Mouse (Mus musculus) adrenal gland, postnatal 36 days (tissue): ENCODE measurements around the gene Gpc3. TPM values are rescaled to one million over a fixed set of nuclear protein-coding genes. Genes with fewer than 3 reads are reported as not detected.
"Not testable (repeated sequence)": the region's sequence is repeated elsewhere in the genome, so short reads cannot be mapped to it uniquely, and the experiment has no call there.

Experiments
- DNase-seq, 2 experiments: peaks; one replicate each; pipeline ENCODE4 v3.0.0; 2021; ENCODE audit warnings: mixed read lengths in 1 of 2
- total RNA-seq, 2 experiments: library from RNA; stranded (reverse); gene quantifications; 2 replicates each; pipeline ENCODE4 v1.2.3; 2021

Gene Gpc3
- total RNA-seq, 2 experiments from 2014 or later, result 50.2 to 64.1 TPM

DNA sequence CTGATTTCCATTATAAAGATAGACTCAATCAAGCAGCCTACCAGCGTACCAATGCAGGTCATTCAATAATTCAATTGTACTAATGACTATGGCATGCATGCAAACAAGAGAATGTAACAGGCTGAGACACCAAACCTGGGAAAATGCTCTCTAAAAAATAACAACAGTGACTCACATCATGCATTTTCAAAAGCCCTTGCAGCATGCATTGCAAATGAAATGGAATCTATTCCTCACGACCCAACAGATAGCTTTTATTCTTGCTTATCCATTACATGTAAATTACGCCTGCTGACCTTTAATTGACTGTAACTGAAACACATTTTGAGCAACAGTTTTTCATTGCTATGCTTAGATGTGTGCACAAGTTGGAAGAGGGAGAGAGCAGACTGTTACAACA lies 200.8 kb downstream of the Gpc3 start:
- no peak for DNase-seq

DNA sequence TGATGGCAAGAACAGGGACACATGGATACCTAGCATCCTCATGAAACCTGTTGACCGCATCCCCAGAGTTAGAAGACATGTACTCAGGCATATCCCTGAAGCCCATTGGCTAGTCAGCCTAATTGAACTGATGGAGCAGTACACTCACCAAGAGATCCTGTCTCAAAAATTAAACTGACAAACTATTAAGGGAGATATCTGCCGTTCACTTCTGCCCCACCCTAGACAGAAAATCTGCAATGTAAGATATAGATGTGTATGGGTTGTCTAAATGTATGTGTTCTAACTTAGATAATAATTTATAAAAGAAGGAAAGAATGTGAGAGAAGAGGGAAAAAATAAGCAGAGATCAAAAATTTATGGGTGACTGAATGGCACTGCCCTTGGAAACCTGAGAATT lies 212.6 kb downstream of the Gpc3 start:
- DNase-seq, result no peak

DNA sequence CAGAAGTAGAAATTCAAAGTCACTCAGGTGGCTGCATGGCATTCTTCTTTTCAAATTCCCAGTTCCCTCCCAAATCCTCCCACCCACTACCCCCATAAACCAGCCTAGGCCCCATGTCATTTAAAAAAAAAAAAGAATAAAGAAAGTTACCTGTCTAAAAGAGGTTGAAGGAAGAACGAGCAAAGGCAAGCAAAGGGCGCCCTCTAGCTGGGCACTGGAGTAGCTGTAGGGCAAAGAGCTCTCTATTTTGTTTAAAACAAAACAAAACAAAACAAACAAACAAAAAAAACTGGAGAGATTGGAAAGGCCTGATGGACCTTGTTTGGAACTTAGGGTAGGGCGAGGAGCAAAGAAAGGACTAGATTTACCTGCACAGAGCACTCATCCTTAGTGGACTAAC lies 238.6 kb downstream of the Gpc3 start:
- DNase-seq, result peak; percentile 11 to 12

DNA sequence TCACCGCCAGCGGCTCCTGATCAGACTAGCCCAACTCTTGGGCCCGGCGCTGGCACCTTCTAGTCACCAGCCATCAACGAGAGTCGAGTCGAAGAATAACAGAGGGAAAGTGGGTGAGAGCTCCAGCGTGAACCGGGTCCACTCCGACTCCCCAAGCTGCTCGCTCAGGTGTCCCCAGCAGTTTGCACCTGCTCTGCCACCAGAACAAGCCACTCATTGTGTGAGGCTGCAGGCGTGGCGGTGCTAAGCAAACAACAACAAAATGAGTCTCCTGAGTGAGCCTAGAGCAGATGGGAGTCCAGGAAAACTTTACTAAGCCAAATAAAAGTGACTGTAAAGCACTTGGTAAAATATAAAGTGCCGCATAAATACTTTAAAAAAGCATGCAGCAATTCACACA lies 239.5 kb downstream of the Gpc3 start:
- no peak for DNase-seq

DNA sequence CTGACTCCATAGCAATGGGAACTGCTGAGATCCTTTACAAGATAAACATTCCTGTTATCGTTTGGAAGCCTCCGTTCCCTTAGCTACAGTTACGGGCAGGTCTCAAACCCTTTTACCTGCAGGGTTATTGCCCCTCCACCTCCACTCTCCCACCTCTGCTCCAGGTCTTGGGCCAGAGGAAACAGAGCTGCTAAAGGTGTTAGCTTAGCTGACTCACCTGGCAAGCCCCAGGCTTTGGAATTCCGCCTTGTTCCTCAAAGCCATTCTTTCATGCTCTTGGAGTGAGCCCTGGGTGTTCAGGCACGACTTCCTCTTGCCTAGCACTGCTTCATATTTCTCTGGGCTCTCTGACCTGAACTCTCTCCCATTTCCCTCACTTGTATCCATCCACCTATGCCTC lies 241.3 kb downstream of the Gpc3 start:
- no peak for DNase-seq

DNA sequence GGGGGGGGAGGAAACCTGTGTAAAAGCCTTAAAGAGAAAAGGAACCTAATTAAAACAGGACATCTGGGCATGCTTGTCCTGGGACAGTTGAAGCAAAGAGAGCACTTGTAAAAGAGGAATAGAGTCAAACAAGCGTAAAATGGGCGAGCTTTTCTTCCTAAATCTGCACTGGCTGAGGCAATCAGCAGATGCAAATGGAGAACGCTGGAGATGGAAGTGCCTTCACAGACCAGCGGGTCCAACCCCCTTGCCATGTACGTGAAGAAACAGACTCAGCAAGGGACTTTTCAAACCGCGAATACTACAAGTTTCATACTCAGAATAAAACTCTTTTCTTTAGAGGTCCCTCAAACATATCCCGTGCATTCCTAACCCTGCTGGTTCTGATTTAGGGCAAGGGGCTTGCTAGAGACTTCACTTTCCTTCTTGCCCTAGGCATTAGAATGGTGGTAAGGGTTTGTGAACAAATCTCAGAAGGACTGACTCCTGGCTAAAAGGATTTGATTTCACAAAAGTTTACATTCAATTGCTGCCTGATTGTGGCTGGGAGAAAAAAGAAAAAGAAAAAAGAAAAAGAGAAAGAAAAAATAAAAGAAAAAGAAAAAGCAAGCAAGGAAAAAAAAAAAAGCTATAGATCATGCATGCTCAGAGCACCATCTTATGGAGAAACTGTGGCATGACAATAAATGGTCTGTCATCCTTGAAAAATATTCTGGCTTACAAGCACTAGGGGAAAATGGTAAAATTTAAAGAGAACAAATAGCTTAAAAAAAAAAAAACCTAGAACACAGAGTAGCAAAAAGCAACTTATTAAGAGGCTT lies 243.6 kb downstream of the Gpc3 start:
- DNase-seq, result peak in 1 of 2 experiments; percentile 2

DNA sequence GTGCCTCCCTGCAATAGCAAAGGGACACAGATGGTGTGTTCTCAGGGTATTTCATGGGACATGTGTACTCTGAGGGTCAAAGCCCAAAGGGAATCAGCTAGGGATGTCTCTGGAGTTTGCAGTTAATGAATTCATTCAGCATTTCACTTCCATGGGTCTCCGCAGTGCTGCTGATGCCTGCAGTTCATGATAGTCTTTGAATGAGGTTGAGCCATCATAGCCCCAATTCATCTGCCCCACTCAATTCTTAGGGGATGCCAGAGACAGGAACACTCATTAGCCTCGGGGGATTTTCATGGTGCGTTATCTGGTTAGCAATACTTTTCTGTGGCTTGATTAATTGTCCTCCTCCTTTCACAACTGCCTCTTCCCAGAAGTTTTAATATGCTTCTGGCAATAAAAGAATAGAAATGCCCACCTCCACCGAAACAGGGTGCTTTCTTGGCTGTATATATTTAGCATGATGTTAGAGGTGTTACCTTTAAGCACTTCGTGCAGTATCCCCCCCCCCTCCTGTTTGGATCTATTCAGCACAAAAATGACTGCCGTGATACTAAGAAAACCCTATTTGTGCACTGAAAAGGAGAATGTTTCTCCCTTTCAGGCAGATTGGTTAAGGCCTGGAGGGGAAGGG lies 244.3 kb downstream of the Gpc3 start:
- no peak for DNase-seq

DNA sequence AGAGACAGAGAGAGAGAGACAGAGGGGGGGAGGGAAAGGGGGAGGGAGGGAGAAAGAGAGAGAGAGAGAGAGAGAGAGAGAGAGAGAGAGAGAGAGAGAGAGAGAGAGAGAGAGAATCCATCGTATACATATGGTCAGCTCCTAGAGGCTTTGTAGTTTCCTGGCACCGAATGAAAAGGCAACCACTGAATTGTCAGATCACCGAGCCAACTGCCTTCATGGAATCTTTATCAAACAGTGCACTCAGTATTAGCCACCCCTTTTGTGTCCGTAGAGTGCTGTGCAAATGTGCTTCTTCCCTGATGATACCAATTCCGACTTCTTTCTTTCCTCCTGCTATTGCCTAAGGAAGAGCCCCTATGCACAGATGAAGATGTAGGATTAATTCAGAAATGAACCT lies 246.9 kb downstream of the Gpc3 start:
- no peak for DNase-seq

DNA sequence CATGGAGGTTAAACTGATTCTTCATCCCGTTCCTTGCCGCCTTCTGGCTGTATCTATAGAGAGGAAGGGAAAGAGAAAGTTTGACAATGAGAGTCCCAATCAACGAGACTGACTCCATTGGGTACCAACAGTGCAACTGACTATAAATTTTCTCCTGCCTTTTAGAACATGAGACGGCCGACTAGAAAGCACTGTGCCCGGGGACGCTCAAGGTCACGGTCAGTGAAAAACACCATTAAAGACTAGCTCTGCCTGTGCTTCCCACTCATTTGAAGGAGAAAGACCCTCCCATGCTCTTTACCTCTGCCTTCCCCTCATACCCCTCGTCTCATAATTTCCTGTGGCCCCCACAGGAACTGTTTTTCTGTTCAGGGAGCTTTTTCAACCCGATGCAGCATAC lies 248.0 kb downstream of the Gpc3 start:
- DNase-seq, result peak in 1 of 2 experiments; percentile 19

DNA sequence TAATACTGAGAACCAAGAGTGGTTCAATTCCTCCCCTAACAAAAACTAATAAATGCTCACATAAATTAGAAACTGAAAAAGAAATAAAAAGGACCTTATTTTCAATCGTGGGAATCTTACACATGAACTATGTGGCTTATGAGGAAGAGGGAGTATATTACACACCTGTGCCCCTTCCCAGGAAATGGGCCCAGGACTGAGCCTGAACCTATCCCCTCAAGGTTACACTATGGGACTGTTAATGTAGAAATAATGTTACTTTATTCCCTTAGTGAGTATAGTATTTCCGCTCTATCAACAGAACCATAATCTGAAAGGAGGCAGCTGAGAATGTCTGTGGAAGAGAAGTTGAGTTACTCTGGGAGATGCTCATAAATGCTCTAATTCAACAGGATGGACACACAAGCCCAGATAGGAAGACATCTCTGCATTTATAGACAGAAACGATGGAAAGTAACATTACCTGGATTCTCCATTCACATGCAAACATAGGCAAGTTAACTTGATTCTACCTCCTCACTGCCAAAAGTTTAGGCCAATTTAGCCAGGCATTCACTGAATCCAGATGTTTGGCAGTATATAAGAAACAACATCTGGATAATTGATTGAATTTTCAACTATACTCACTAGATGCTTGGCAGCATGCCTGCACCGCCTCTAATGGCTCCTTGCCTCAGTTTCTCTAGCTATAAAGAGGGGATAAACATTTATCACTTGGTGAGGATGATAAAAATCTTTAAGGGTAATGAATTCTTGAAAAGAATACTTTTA lies 251.3 kb downstream of the Gpc3 start:
- no peak for DNase-seq

DNA sequence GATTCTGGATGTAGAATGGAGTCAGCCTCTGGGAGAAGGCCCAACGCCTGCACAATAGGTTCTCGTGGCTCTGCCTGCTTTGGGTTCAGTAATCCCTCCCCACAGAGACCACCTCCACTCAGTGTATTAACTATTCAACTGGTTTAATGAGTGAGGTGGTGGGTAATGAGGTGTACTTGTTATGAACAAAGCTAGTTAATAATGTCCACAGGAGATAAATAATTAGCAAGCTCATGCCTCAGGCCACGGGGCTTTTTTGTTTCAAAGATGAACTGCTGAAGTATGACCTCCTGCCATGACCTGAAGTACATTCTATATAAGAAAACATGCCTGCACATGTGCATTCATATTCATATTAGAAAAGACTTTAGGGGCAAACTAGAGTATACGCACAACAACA lies 260.8 kb downstream of the Gpc3 start:
- DNase-seq, result no peak

DNA sequence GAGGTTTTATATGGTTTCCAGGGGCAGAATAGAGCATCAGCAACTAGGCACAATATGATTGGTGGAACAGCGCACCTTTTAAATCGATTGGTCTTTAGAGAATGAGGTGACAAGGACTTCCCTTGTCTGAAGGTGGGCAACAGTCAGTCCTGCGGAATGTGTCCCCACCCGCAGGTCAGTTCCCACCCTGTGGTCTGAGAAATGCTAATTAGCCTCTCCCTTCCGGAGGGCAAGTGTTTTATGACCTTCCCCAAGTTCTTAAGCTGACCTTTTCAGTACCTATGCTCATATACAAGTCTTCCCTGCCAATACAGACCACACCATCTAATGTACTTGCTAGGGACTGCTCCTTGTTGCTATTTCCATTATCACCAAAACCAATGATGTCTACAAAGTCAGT lies 263.1 kb downstream of the Gpc3 start:
- not testable (repeated sequence) for DNase-seq

DNA sequence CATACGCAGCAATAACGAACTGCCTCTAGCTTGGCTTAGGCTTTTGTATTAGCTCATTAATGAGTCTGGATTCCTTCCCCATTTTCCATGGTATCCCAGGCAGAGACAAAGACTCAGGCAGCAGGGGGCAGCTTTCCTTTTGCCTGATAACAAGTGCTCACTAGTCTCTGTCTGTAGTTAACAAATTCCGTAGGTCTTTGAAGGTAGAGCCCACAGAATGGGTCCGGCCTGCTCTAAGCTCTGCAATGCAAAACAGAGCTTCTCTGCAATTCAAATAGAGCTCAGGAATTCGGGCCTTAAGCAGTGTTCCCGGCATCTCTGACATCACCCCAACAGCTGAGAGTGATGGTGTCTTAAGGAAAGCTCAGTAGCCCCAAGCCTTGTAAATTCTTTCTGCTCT lies 265.0 kb downstream of the Gpc3 start:
- DNase-seq, result no peak

DNA sequence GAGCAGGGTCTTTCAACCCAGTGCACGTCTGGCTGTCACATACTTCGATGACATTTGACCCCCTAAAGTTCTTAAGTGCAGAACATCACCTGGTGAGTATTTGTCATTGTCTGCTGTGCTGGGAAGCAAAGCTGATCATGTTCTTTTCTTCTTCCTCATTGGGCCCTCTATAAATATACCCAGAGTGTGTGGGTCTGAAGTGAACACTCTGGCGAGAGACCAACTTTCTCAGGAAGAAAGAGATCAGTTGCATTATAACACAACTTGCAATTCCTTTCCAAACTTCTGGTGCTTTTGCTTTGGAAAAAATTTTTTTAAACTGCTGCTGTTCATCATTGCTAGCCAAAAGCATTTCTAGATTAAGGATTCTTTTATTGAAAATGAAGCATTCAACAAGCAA lies 269.7 kb downstream of the Gpc3 start:
- no peak for DNase-seq

DNA sequence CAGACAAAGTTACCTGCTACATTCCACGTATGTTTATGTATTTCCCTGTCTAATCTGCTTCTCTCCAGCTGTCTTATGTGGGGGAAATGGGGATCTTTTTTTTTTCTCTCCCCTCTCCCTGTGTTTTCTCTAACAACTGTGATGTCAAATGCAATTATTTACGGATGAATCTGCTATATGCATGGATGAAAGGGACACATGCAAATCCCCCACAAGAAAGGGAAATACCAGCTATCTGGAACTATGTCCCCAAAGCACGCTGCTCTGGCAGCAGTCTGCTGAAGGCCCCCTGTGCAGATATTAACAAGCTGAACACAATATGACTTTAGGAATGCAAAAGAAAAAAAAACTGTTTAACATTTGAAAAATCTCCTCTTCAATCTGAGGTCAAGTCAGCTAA lies 273.5 kb downstream of the Gpc3 start:
- DNase-seq, result no peak

DNA sequence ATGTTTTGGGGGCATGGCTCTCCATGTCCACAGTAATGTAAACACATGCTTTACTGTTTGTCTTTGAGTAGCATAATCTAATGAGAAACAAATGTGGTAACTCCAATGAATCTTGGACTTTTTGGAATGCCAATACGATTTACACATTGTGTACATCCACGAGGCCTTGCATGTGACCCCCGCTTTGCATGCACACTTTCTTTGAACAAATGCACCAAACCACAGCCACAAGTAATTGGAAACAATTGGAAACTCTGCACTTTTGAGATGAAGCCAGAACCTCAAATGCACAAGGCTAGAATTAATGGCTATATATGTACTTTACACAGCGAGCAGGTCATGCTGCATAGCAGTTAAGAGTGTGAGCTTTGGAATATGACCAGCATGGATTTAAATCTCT lies 292.0 kb downstream of the Gpc3 start:
- no peak for DNase-seq

DNA sequence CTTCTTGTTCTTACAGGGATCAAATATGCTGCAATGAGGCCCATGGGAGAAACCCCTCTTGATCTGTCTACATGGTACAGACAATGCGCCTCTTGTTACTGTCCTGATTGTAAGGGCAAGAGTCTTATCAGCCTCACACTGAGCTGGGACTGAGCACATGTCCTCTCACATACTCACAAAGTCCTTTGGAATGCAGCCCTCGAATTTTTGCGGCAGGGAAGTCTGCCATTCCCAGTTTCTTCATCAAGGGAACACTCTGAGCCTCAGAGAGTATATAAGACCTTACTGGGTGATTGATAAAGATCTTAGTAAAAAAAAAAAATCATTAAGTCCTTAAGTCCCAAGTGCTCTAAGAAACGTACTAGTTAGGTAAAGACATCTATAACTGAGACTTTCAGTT lies 293.1 kb downstream of the Gpc3 start:
- peak in 1 of 2 experiments; percentile 1 for DNase-seq

DNA sequence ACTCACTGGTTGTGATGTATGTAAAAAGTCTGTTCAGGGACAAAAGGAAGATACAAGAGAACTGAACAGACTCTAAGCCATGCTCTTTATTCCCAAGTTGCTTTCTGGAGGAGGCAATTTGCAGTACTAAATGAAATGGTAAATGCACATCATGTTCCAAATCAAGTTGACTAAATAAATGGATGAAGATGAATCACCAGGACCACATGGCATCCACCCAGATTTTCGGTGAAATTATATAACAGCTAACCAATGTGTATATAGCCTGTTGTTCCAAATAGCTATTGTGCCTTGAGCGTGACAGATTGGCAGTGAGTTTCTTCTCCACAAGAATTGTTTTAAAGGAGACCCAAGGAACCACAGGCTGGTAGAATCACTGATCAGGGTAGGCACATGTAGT lies 302.8 kb downstream of the Gpc3 start:
- peak; percentile 8 to 44 for DNase-seq

DNA sequence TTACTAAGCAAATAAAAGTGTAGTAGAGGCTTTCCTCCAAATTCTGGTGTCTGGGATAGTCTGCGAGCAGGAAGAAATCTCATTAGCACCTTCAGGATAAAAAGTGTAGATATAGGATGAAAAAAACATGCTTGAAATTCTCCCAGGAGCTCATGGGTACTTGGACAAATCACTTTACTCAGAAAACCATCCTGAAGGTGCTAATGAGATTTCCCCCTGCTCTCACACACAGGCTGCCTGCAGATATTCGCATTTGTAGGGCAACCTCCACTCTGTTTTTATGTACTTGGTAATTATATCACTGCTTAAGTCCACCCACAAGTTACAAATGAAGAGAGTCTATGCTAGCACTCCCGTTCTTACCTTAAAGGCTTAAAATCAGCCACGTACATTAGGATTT lies 308.5 kb downstream of the Gpc3 start:
- DNase-seq, result no peak

DNA sequence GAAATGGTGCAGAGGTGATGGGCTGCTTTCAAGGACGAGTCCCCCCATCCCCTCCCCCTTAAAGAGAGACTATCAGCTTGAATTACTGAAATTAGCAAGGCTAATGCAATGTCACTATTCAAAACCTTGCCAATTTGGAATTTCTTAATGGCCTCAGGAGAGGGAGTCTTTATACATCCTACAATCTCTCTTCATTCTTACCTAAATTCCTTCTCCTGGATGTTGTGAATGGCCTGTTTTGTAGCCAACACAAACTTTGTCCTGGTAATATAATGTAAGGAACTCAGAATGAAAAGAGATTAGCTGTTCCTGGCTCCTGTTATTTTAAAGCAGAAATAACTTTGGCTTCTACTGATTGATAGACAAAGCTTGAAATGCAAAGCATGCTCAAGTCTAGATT lies 325.0 kb downstream of the Gpc3 start:
- no peak for DNase-seq

DNA sequence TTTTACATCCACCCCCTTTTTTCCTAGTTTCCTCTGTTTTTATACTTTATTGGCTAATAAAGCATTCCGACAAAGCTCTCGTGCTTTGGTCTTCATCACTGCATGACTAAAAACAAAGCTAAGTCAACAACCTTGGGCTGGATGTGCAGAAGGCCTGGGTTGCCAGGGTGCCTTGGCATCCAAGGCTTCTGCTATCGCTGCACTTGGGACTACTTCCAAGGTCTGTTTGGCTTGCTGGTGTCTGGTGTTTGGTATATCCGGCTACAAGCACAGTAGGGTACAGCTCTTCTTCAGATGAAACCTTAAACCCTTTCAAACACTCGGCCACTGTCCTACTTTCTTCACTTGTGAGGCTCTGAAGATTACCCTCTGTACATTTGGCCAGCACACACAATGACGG lies 325.8 kb downstream of the Gpc3 start:
- DNase-seq, result peak; percentile 44 to 67

DNA sequence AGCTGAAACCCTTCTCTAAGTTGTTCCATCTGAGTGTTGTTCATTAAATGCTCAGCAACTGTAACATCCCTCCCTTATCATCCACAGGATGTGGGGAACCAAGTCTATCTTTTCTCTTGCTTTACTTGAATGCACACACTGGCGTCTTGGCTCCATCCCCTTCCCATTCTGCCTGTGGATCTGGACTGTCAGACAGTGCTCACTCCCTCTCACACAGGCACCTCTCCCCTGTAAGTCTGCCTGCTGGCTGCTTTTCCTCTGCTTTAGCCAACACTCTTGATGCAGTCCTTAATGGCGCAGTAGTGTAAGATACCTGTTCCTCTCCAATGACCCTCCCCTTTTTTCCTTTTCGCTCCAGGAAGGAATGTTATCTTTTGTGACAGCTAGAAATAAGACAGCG lies 331.7 kb downstream of the Gpc3 start:
- DNase-seq, result no peak
